Mouse (Mus musculus) liver, embryonic 18 days (tissue): Measurements from ENCODE around the gene Olfr196. TPM values are rescaled to one million over a fixed set of nuclear protein-coding genes. Genes with fewer than 3 reads are reported as not detected.

ENCODE experiments used
- polyA plus RNA-seq: library from polyadenylated mRNA; depleted of rRNA; stranded (reverse); fragments of >200 nt; gene quantifications from 2 replicates; pipeline ENCODE4 v1.2.3, GENCODE M21; 2012; rRNA removed

The Olfr196 gene
- polyA plus RNA-seq: not detected in 2 replicates

DNA sequence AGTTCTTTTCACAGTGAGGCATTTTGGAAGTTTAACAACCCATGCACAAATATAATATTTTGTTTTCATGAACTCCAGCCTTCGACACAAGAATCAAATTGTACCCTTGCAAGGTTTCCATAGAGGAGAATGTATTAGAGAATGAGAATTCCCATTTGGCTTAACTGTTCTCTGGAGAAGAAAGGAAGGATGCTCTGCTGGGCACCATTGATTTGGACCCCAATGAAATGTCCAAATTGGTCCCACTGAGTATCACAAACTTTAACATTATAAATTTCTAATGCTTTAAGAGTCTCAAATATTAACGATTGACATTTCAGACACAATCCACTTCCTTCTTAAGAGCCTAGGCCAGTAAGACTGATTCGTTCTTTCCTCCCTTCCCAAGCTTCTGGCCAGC is at the start of gene Olfr196:
Olfr196 (minus strand) TSS at position 101 of the 400 bp plus-strand sequence.

GRCm38 (mm10) chr16:59219667-59220066 is 49.4 kb upstream of the Olfr196 start, which contains the start of gene Olfr199:
Gene Olfr199 (minus strand): TSS chr16:59219767.

DNA sequence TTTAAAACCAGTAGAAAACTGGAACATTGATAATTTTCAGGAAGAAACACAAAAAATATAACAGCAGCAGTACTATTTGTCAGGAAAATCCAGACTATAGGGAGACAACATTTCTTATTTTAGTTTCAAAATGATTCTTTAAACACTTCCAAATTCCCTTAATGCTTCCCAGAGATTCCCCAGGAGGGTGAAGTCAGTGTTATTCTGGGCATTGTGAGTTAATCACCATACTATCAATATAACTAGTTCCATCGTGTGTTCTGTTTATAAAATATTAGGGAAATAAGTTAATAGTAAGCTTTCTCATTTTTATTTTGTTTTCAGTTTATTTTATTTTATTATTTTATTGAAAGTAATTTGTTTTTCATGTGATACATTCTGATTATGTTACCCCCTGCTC is 33.2 kb upstream of the Olfr196 start, which contains the start of gene Olfr198:
Olfr198 (minus strand) TSS at position 101 of the 400 bp plus-strand sequence.

DNA sequence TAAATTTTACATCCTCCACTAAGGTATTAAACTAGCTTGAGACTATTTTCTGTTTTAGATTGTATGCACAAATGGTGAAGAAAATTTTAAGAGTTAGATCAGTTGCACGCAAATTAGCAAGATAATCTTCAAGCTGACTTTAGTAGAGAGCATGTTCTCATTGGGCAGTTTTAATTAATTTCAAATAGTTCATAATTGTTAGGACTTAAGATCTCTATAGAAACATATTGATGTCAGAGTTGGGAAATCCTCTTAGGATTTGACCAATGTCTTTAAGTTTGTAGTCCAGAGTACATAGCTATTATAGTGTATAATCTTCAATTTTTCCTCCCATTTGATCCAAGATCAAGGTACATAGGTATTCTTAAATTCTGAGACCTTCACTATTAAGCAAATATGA is 23.5 kb downstream of the Olfr196 start, which contains the start of gene Olfr195:
Olfr195 (plus strand) TSS at position 301 of the 400 bp plus-strand sequence.

DNA sequence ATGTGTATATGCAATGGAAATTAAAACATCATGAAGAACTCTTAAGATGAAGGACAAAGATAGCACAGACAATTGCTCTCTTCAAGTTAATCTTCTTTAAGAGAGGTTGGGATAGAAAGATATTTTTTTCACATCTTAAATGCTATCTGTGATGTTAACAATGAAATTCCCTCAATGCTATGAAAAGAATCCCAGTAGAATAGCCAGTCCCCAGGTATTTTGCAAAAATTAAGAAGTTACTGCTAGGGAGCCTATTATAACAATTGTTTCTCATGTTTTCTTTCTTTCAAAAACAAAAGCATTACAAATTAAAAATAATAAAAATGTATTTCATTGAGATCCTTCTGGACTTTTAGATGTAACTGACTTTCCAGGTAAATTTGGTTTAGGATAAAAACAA is 49.3 kb downstream of the Olfr196 start, which contains the start of gene Olfr194:
Olfr194 (minus strand) TSS at position 101 of the 400 bp plus-strand sequence.

Other genes starting within 250 kb of the Olfr196 start
- gene Olfr181, start 241.7 kb downstream of the Olfr196 start, polyA plus RNA-seq: not detected in 2 replicates
- not detected in 2 replicates for gene Olfr180, start 241.1 kb downstream of the Olfr196 start, polyA plus RNA-seq
- not detected in 2 replicates for gene Olfr183, start 175.1 kb downstream of the Olfr196 start, polyA plus RNA-seq
- not detected in 2 replicates for gene Olfr186, start 140.2 kb downstream of the Olfr196 start, polyA plus RNA-seq
- gene Olfr187, start 130.7 kb downstream of the Olfr196 start, polyA plus RNA-seq: not detected in 2 replicates
- gene Olfr190, start 92.4 kb downstream of the Olfr196 start, polyA plus RNA-seq: not detected in 2 replicates
- gene Olfr191, start 80.6 kb downstream of the Olfr196 start, polyA plus RNA-seq: not detected in 2 replicates
- not detected in 2 replicates for gene Olfr193, start 58.6 kb downstream of the Olfr196 start, polyA plus RNA-seq
- gene Olfr194, start 49.4 kb downstream of the Olfr196 start, polyA plus RNA-seq: not detected in 2 replicates
- gene Olfr195, start 23.4 kb downstream of the Olfr196 start, polyA plus RNA-seq: not detected in 2 replicates
- gene Olfr198, start 33.1 kb upstream of the Olfr196 start, polyA plus RNA-seq: not detected in 2 replicates
- not detected in 2 replicates for gene Olfr199, start 49.3 kb upstream of the Olfr196 start, polyA plus RNA-seq
- gene Olfr201, start 102.2 kb upstream of the Olfr196 start, polyA plus RNA-seq: 0.01 TPM in 2 replicates
- gene Olfr202, start 116.3 kb upstream of the Olfr196 start, polyA plus RNA-seq: not detected in 2 replicates
- not detected in 2 replicates for gene Olfr203, start 128.4 kb upstream of the Olfr196 start, polyA plus RNA-seq
- not detected in 2 replicates for gene Olfr204, start 147.8 kb upstream of the Olfr196 start, polyA plus RNA-seq
- gene Olfr205, start 160.7 kb upstream of the Olfr196 start, polyA plus RNA-seq: not detected in 2 replicates
- not detected in 2 replicates for gene Olfr206, start 178.8 kb upstream of the Olfr196 start, polyA plus RNA-seq
- not detected in 2 replicates for gene Olfr209, start 193.5 kb upstream of the Olfr196 start, polyA plus RNA-seq
- gene Gabrr3, start 236.9 kb upstream of the Olfr196 start, polyA plus RNA-seq: not detected in 2 replicates